Mouse (Mus musculus): ENCODE results near the gene Espnl.

Gene Espnl

GRCm38 (mm10) chr1:91324646-91325045, 2.8 kb downstream of the Espnl start:
- DNase-seq = no peak

- DNase-seq = no peak
These were observed 3.7 kb downstream of the Espnl start for GRCm38 (mm10) chr1:91325488-91326042.

GRCm38 (mm10) chr1:91332102-91332501, 10.2 kb downstream of the Espnl start:
- no peak for DNase-seq

GRCm38 (mm10) chr1:91333582-91333981, 11.7 kb downstream of the Espnl start:
- DNase-seq = no peak

GRCm38 (mm10) chr1:91337355-91337754, 15.5 kb downstream of the Espnl start:
- DNase-seq = no peak

GRCm38 (mm10) chr1:91344001-91344400, 22.1 kb downstream of the Espnl start:
- DNase-seq = peak; percentile 55

GRCm38 (mm10) chr1:91344921-91345685, 23.2 kb downstream of the Espnl start:
- no peak for DNase-seq

- DNase-seq = peak; percentile 42
These were observed 25.0 kb downstream of the Espnl start for GRCm38 (mm10) chr1:91346892-91347291.

- no peak for DNase-seq
These were observed 29.0 kb downstream of the Espnl start, which contains the start of gene Klhl30 for GRCm38 (mm10) chr1:91350841-91351240. TSS of gene Klhl30 (plus strand) at chr1:91351016.

GRCm38 (mm10) chr1:91351249-91351648, 29.4 kb downstream of the Espnl start:
- DNase-seq = no peak

- DNase-seq = no peak
These were observed 30.4 kb downstream of the Espnl start for GRCm38 (mm10) chr1:91352277-91352676.

- DNase-seq = no peak
These were observed 34.2 kb downstream of the Espnl start for GRCm38 (mm10) chr1:91356105-91356504.

- DNase-seq = no peak
These were observed 40.2 kb downstream of the Espnl start for GRCm38 (mm10) chr1:91362113-91362512.

GRCm38 (mm10) chr1:91364822-91365644, 43.2 kb downstream of the Espnl start:
- DNase-seq = no peak

- DNase-seq = no peak
These were observed 43.9 kb downstream of the Espnl start for GRCm38 (mm10) chr1:91365816-91366214.

- peak; percentile 57 for DNase-seq
These were observed 44.6 kb downstream of the Espnl start, which contains the start of gene Erfe for GRCm38 (mm10) chr1:91366215-91367108. TSS of gene Erfe (plus strand) at chr1:91366430.

- no peak for DNase-seq
These were observed 45.4 kb downstream of the Espnl start for GRCm38 (mm10) chr1:91367295-91367694.

- DNase-seq = no peak
These were observed 47.5 kb downstream of the Espnl start for GRCm38 (mm10) chr1:91369408-91369807.

GRCm38 (mm10) chr1:91370055-91370454, 48.2 kb downstream of the Espnl start:
- no peak for DNase-seq

GRCm38 (mm10) chr1:91373414-91373835, 51.5 kb downstream of the Espnl start:
- no peak for DNase-seq

GRCm38 (mm10) chr1:91380453-91381090, 58.7 kb downstream of the Espnl start:
- peak; percentile 88 for DNase-seq

GRCm38 (mm10) chr1:91381091-91381471, 59.2 kb downstream of the Espnl start:
- no peak for DNase-seq

Data from right cerebral cortex, postnatal 14 days (tissue).